Mouse (Mus musculus) heart, adult 2 months (tissue): ENCODE data around the gene Fkbp6. TPM values are rescaled to one million over a fixed set of nuclear protein-coding genes. Genes with fewer than 3 reads are reported as not detected.
A peak's percentile ranks its signal among the peaks of the same experiment; 100 is the strongest.

Experiments used
- DNase-seq, 2 experiments: peaks; one replicate each; pipeline ENCODE4 v3.0.0; 2021
- H3K27ac ChIP-seq: fragments of 200-600 bp; 2 replicates; pipeline ENCODE4 v1.8.1; 2022
- H3K27me3 ChIP-seq: fragments of 200-500 bp; 2 replicates; pipeline ENCODE4 v1.6.1; 2012; ENCODE audit warnings: mild to moderate bottlenecking, low read length, inconsistent platforms, mixed read lengths; ENCODE audit not compliant: control insufficient read depth, insufficient read depth
- H3K36me3 ChIP-seq: fragments of 200-500 bp; 2 replicates; pipeline ENCODE4 v1.6.1; 2012; ENCODE audit warnings: low read length, inconsistent platforms; ENCODE audit not compliant: control insufficient read depth, insufficient read depth
- H3K4me1 ChIP-seq: fragments of 200-500 bp; 2 replicates; pipeline ENCODE4 v1.6.1; 2011; ENCODE audit warnings: low read length; ENCODE audit not compliant: control insufficient read depth, insufficient read depth
- H3K4me3 ChIP-seq: fragments of 200-600 bp; 2 replicates; pipeline ENCODE4 v1.8.1; 2022
- H3K79me2 ChIP-seq: fragments of 200-500 bp; replicated peaks from 2 replicates; pipeline ENCODE4 v1.6.1; 2012; ENCODE audit warnings: mild to moderate bottlenecking, inconsistent platforms, low read length, moderate library complexity, mixed read lengths; ENCODE audit not compliant: control insufficient read depth, insufficient read depth
- H3K9ac ChIP-seq: fragments of 200-500 bp; 2 replicates; pipeline ENCODE4 v1.6.1; 2012; ENCODE audit warnings: low read depth, mild to moderate bottlenecking, control low read depth, inconsistent platforms, low read length, mixed read lengths
- CTCF ChIP-seq: fragments of 200-600 bp; IDR thresholded peaks from 2 replicates; pipeline ENCODE4 v1.8.1; 2022; ENCODE audit warnings: antibody characterized with exemption, mild to moderate bottlenecking, moderate library complexity
- EP300 ChIP-seq: fragments of 200-500 bp; IDR thresholded peaks from 2 replicates; pipeline ENCODE4 v1.6.1; 2011; ENCODE audit warnings: low read depth, low read length, control low read depth; ENCODE audit not compliant: insufficient read depth
- POLR2A ChIP-seq: fragments of 200-500 bp; IDR thresholded peaks from 2 replicates; pipeline ENCODE4 v1.6.1; 2011; ENCODE audit warnings: mild to moderate bottlenecking, low read depth, low read length, control low read depth; ENCODE audit not compliant: insufficient read depth
- WGBS: fragments of 180-500 bp; shearing (Covaris S2); methylation state at CpG from one replicate; pipeline ENCODE4 v1.1.7; 2018; 5-methylcytosine and 5-hydroxymethylcytosine counted together
- intact Hi-C: fragments of 180-260 bp; cut with DNase I; formaldehyde crosslinking; loops from one replicate; pipeline ENCODE4 v1.15.1; 2025
- polyA plus RNA-seq: library from polyadenylated mRNA; depleted of rRNA; stranded (reverse); fragments of >200 nt; gene quantifications from 2 replicates; pipeline ENCODE4 v1.2.3, GENCODE M21; 2012
- total RNA-seq, 2 experiments: library from RNA; stranded (reverse); gene quantifications; 2 replicates each; pipeline ENCODE4 v1.2.3; 2021

Fkbp6 gene
- total and polyA plus RNA-seq, 3 experiments: 0.31 to 0.41 TPM; not detected in 1

DNA sequence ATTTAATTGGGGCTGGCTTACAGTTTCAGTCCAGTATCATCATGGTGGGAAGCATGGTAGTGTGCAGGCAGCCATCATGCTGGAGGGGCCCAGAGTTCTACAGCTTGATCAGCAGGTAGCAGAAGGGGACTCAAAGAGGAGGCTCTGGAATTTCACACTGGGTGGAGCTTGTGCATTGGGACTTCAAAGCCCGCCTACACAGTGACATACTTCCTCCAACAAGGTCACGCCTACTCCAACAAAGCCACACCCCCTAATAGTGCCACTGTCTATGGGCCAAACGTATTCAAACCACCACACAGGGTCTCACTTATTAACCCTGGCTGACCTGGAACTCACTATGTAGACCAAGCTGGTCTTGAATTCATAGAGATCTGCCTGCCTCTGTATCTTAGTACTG is 93.7 kb downstream of the Fkbp6 start:
- intact Hi-C loops: no loop called here
- Histone ChIP-seq H3K27ac (no peak overlapping the region), H3K36me3 (no peaks in the 10 kb centered on the region), H3K4me1 (peaks cover 1% of the 10 kb centered on the region), H3K9ac (no peak overlapping the region), H3K27me3 (no peaks in the 10 kb centered on the region), H3K4me3 (no peak overlapping the region), H3K79me2 (no peaks in the 10 kb centered on the region)
- DNase-seq: no peak
- WGBS: 89% methylated on average over 3 of the region's 3 CpGs
- TF ChIP-seq CTCF (no peak), POLR2A (no peak), EP300 (no peak)

DNA sequence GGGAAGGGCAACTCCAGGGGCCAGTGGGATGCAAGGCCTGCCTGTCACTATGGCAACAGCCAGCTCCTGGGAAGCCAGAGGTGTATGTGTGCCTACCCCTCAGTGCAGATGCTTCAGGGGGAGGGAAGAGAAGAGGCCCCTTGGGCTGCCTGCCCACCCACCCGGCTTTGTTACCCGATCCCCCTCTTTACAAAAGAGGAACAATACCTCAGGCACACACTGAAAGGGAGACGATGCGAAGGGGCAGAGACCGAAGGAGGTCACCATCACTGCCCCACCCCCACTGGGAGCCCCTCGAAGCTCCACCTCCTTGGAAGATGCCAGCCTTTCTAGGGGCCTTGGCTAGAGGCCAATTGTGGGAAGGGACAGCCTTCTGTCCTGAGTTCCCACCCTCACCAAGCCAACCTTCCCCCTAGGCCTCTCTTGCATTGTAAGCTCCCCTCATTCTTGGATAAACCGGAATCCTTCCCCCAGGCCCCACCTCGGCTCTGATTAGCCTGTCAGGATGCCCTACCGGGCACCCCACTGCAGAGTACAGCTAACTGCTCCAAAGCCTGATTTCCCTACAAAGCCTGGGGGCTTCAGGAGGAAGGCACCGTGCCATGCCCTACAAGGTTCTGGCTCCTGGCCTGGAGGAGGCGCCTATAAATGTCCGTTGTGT is 96.0 kb downstream of the Fkbp6 start:
- intact Hi-C loops: no loop called here
- no peak for TF ChIP-seq EP300
- TF ChIP-seq CTCF: no peak
- Histone ChIP-seq H3K4me3 (no peak overlapping the region), H3K4me1 (peaks cover 1% of the 10 kb centered on the region), H3K27ac (no peak overlapping the region), H3K9ac (no peak overlapping the region), H3K36me3 (no peaks in the 10 kb centered on the region), H3K79me2 (no peaks in the 10 kb centered on the region), H3K27me3 (no peaks in the 10 kb centered on the region)
- WGBS: 40% methylated on average over 12 of the region's 12 CpGs
- no peak for DNase-seq

GRCm38 (mm10) chr5:135251079-135251454 is 98.8 kb downstream of the Fkbp6 start, which contains the start of gene Fzd9:
Gene Fzd9, minus strand, starts transcription at chr5:135251230.
- H3K9ac ChIP-seq: peak within 1 kb of the TSS; percentile 54
- WGBS: 1% methylated on average over 51 of the region's 51 CpGs
- TF ChIP-seq POLR2A: no peak
- no peak for TF ChIP-seq CTCF
- TF ChIP-seq EP300: no peak

GRCm38 (mm10) chr5:135250186-135251078 is 99.4 kb downstream of the Fkbp6 start:
- WGBS: 4% methylated on average over 86 of the region's 92 CpGs
- Histone ChIP-seq H3K9ac (peak overlapping the region; percentile 54), H3K27ac (no peak overlapping the region), H3K4me3 (peak overlapping the region; percentile 47), H3K4me1 (peaks cover 1% of the 10 kb centered on the region), H3K79me2 (no peaks in the 10 kb centered on the region), H3K36me3 (no peaks in the 10 kb centered on the region), H3K27me3 (no peaks in the 10 kb centered on the region)
- intact Hi-C loops: no loop called here
- TF ChIP-seq CTCF: no peak
- TF ChIP-seq POLR2A: no peak
- no peak for TF ChIP-seq EP300
- DNase-seq: peak in 1 of 2 experiments; percentile 41

More at GRCm38 (mm10) chr5:135251079-135251454, 98.8 kb downstream of the Fkbp6 start, which contains the start of gene Fzd9:
- no peak within 1 kb of the TSS for H3K27ac ChIP-seq
- no peaks in the 10 kb centered on the region for H3K36me3 ChIP-seq
- intact Hi-C loops: no loop called here
- H3K4me1 ChIP-seq: peaks cover 1% of the 10 kb centered on the region
- H3K27me3 ChIP-seq: no peaks in the 10 kb centered on the region
- H3K4me3 ChIP-seq: peak within 1 kb of the TSS; percentile 47
- peak; percentile 85 to 90 for DNase-seq
- H3K79me2 ChIP-seq: no peaks in the 10 kb centered on the region

DNA sequence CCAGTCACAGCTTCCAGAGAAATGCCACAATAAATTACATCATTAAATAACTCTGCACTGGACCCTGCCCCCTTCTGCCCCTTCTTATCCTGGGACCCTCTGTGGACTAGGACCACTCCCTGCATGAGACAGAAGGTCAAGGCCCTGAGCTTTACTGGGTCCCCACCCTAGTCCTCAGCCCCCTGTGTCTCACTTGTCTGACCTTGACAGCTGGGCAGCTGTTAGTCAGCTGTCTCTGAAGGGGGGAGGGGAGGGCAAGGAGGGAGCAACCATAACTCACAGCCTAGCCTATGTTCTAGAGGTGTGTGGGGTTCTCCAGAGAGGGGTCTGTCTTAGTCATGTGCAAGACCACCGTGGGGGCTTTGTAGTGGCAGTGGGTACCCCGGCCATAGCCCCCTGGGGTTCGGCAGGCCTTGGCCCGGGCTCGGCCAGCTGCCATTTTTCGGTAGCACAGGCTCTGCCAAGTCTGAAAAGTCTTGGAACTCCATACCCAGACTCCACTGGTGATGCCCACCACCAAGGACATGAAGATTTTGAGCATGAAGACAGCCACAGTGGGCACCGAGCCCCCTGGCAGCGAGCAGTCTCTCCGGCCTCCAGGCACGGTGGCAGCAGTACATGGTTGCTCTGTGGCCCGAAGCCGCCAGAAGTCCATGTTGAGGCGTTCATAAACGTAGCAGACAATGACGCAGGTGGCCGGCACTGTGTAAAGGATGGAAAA is 100.7 kb downstream of the Fkbp6 start:
- no peak for DNase-seq
- no peak overlapping the region for H3K4me3 ChIP-seq
- no peak overlapping the region for H3K27ac ChIP-seq
- intact Hi-C loops: no loop called here
- H3K36me3 ChIP-seq: no peaks in the 10 kb centered on the region
- TF ChIP-seq EP300: no peak
- no peak for TF ChIP-seq POLR2A
- no peak for TF ChIP-seq CTCF
- no peak overlapping the region for H3K9ac ChIP-seq
- no peaks in the 10 kb centered on the region for H3K27me3 ChIP-seq
- peaks cover 1% of the 10 kb centered on the region for H3K4me1 ChIP-seq
- no peaks in the 10 kb centered on the region for H3K79me2 ChIP-seq
- 89% methylated on average over 16 of the region's 16 CpGs for WGBS
